Mouse (Mus musculus) neural tube, embryonic 13.5 days (tissue): ENCODE data around the gene Gm20683. TPM values are rescaled to one million over a fixed set of nuclear protein-coding genes. Genes with fewer than 3 reads are reported as not detected.

ENCODE experiments used
- ATAC-seq: fragments of 200-750 bp; cut with Nextera tagmentation; 2 replicates; pipeline ENCODE4 v1.8.0; 2017; ENCODE audit warnings: low read depth, mild to moderate bottlenecking, moderate TSS enrichment, moderate library complexity
- H3K27ac ChIP-seq: fragments of 300-500 bp; sonication (generic); replicated peaks from 2 replicates; pipeline ENCODE4 v1.5.1; 2015; ENCODE audit warnings: moderate library complexity, mild to moderate bottlenecking, inconsistent platforms
- H3K27me3 ChIP-seq: fragments of 300-500 bp; sonication (generic); 2 replicates; pipeline ENCODE4 v1.6.1; 2015; ENCODE audit warnings: mild to moderate bottlenecking, inconsistent platforms
- H3K36me3 ChIP-seq: fragments of 300-500 bp; sonication (generic); 2 replicates; pipeline ENCODE4 v1.6.1; 2015; ENCODE audit warnings: mild to moderate bottlenecking, inconsistent platforms
- H3K4me1 ChIP-seq: fragments of 300-500 bp; sonication (generic); replicated peaks from 2 replicates; pipeline ENCODE4 v1.6.1; 2015; ENCODE audit warnings: inconsistent platforms
- H3K4me2 ChIP-seq: fragments of 300-500 bp; sonication (generic); 2 replicates; pipeline ENCODE4 v1.6.1; 2015; ENCODE audit warnings: inconsistent platforms, mild to moderate bottlenecking, moderate library complexity
- H3K4me3 ChIP-seq: fragments of 300-500 bp; sonication (generic); 2 replicates; pipeline ENCODE4 v1.5.1; 2015; ENCODE audit warnings: mild to moderate bottlenecking, inconsistent platforms
- H3K9ac ChIP-seq: fragments of 300-500 bp; sonication (generic); 2 replicates; pipeline ENCODE4 v1.6.1; 2015; ENCODE audit warnings: moderate library complexity, mild to moderate bottlenecking, inconsistent platforms
- H3K9me3 ChIP-seq: fragments of 300-500 bp; sonication (generic); 2 replicates; pipeline ENCODE4 v1.6.1; 2016; ENCODE audit warnings: inconsistent platforms
- WGBS: fragments of 180-500 bp; shearing (Covaris S2); methylation state at CpG from one replicate; pipeline ENCODE4 v1.1.7; 2015; 5-methylcytosine and 5-hydroxymethylcytosine counted together
- polyA plus RNA-seq: library from polyadenylated mRNA; unstranded; fragments of >200 nt; fragmentation: Nextera tagmentation; extraction: Ambion mirVana; gene quantifications from 2 replicates; pipeline ENCODE4 v1.2.1, GENCODE M21; 2015

The Gm20683 gene
- polyA plus RNA-seq, 1 experiment from 2014 or later, result 7.5 TPM

DNA sequence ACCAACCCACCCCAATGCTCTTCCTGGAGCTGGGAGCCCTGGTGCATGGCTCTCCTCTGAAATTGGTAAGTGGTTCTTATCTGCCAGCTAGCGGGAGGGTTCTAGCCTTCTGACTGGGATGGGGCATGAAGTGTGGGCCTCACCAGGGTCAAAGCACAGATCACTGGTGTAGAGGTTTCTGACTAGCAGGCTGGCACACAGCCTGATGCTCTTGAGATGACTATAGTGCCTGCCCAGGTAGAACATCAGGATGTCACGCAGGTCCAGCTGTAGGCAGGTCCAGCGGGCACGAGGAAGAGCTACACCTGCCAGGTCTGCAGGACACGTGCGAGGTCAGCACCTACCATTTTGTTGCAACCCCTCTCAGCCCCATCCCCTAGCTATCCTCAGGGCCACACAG, 18.7 kb upstream of the Gm20683 start:
- Histone ChIP-seq H3K27ac (no peak overlapping the region), H3K4me2 (peak overlapping the region; percentile 88), H3K27me3 (no peaks in the 10 kb centered on the region), H3K9me3 (no peaks in the 10 kb centered on the region), H3K4me3 (peak overlapping the region; percentile 68; the same call in 1 of the 2 replicates), H3K9ac (peak overlapping the region; percentile 83), H3K4me1 (peaks cover 19% of the 10 kb centered on the region), H3K36me3 (no peaks in the 10 kb centered on the region)
- 90% methylated on average over 6 of the region's 6 CpGs for WGBS
- no peak for ATAC-seq

GRCm38 (mm10) chr17:25844396-25844901, 2.9 kb upstream of the Gm20683 start, which contains the start of gene Rhot2:
TSS of gene Rhot2 (minus strand) at chr17:25844851.
- peak within 1 kb of the TSS; percentile 95 for H3K4me2 ChIP-seq
- peak within 1 kb of the TSS; percentile 69 for H3K27ac ChIP-seq
- H3K4me3 ChIP-seq, result peak within 1 kb of the TSS; percentile 86
- ATAC-seq, result peak; percentile 94
- H3K36me3 ChIP-seq, result peaks cover 68% of the 10 kb centered on the region
- WGBS, result under 1% methylated on average over 21 of the region's 21 CpGs
- no peaks in the 10 kb centered on the region for H3K27me3 ChIP-seq
- H3K9me3 ChIP-seq, result no peaks in the 10 kb centered on the region
- H3K9ac ChIP-seq, result peak within 1 kb of the TSS; percentile 86
- peaks cover 18% of the 10 kb centered on the region for H3K4me1 ChIP-seq

DNA sequence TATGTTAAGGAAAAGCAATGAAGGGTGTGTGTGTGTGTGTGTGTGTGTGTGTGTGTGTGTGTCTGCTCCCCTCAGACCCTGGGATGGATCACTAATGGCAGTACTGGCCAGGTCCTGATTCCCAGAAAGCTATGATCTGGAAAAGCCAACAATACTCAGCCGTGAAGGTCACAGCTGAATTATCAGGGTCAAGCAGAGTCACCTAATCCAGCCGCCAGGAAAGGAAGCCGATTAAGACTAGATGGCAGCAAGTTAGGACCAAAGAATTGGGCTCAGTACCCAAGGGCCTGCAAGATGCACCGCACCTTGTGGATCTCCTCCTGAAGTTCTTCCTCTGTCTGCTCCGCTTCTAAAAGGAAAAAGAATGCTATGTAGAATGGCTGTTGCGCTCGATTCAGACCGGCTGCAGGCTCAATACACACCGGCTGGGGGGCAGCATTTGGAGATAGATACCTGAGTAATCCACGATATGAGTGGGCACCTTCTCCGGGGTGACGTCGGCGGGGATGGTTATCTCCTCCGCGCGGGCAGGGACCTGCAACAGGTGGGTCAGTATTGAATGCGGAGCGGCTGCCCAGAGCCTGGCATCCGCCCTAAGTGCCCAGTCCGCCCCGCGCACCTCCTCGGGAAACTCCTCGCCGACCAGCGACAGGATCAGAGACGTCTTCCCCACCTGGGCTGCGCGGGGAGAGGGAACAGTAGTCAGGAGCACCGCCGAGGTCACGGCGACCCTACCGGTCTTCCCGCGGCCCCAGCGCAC, 2.3 kb upstream of the Gm20683 start:
- Histone ChIP-seq H3K27ac (peak overlapping the region; percentile 69), H3K36me3 (peaks cover 68% of the 10 kb centered on the region)

DNA sequence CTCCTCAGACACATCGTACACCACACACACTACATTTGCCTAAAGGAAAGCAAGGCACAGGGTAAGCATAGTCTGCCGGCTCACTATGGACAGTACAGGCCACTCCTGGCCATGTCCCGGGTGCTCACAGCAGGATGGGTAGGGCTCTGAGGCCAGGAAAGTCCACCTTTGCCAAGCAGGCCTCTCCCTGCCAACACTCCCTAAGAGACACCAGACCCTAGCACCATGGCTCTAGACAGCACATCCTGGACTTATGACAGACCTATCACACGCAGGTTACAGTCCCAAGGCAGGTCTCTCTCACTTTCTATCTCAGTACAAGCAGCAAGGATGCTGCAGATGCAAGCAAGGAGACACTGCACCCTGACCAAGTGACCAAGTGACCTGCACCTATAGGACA, 1.6 kb upstream of the Gm20683 start:
- Histone ChIP-seq H3K27me3 (no peaks in the 10 kb centered on the region), H3K36me3 (peaks cover 65% of the 10 kb centered on the region), H3K27ac (no peak overlapping the region), H3K9me3 (no peaks in the 10 kb centered on the region), H3K4me1 (peaks cover 28% of the 10 kb centered on the region), H3K9ac (peak overlapping the region; percentile 86), H3K4me2 (peak overlapping the region; percentile 95), H3K4me3 (peak overlapping the region; percentile 86)
- WGBS, result 90% methylated on average over 4 of the region's 4 CpGs
- no peak for ATAC-seq

More for the DNA sequence above, 2.3 kb upstream of the Gm20683 start:
- 3% methylated on average over 38 of the region's 38 CpGs for WGBS
- Histone ChIP-seq H3K27me3 (no peaks in the 10 kb centered on the region), H3K4me3 (peak overlapping the region; percentile 86), H3K4me2 (peak overlapping the region; percentile 95), H3K4me1 (peaks cover 23% of the 10 kb centered on the region), H3K9ac (peak overlapping the region; percentile 86), H3K9me3 (no peaks in the 10 kb centered on the region)
- peak; percentile 38 for ATAC-seq

DNA sequence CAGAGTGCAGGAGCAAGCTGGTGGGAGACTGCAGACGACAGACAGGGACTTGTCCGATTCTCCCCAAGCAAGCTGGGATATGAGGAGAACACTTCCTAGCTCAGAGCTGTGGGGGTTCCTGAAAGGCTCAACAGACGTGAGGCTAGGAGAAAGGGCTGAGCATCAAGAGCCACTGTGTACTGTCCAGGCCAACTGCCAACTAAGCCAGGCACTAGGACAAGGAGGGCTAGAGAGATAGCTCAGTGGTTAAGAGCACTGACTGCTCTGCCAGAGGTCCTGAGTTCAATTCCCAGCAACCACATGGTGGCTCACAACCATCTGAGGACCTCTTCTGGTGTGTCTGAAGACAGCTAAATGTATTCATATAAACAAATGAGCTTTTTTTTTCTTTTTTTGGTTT, 946 bp upstream of the Gm20683 start:
- no peaks in the 10 kb centered on the region for H3K9me3 ChIP-seq
- no peak overlapping the region for H3K4me2 ChIP-seq
- 86% methylated on average over 3 of the region's 3 CpGs for WGBS
- H3K27me3 ChIP-seq, result no peaks in the 10 kb centered on the region
- H3K4me3 ChIP-seq, result no peak overlapping the region
- peaks cover 62% of the 10 kb centered on the region for H3K36me3 ChIP-seq
- H3K9ac ChIP-seq, result 0 out of 2 replicates have a peak overlapping the region, but pooled peaks have one; percentile 86
- H3K4me1 ChIP-seq, result peaks cover 34% of the 10 kb centered on the region
- no peak overlapping the region for H3K27ac ChIP-seq
- no peak for ATAC-seq

- Histone ChIP-seq H3K4me1 (peaks cover 54% of the 10 kb centered on the region), H3K36me3 (peaks cover 54% of the 10 kb centered on the region), H3K9ac (no peak overlapping the region), H3K4me3 (no peak overlapping the region), H3K9me3 (no peaks in the 10 kb centered on the region), H3K4me2 (no peak overlapping the region), H3K27me3 (no peaks in the 10 kb centered on the region), H3K27ac (no peak overlapping the region)
- WGBS, result 97% methylated on average over 6 of the region's 6 CpGs
- no peak for ATAC-seq
These were observed 1.0 kb downstream of the Gm20683 start for GRCm38 (mm10) chr17:25840519-25840918.

DNA sequence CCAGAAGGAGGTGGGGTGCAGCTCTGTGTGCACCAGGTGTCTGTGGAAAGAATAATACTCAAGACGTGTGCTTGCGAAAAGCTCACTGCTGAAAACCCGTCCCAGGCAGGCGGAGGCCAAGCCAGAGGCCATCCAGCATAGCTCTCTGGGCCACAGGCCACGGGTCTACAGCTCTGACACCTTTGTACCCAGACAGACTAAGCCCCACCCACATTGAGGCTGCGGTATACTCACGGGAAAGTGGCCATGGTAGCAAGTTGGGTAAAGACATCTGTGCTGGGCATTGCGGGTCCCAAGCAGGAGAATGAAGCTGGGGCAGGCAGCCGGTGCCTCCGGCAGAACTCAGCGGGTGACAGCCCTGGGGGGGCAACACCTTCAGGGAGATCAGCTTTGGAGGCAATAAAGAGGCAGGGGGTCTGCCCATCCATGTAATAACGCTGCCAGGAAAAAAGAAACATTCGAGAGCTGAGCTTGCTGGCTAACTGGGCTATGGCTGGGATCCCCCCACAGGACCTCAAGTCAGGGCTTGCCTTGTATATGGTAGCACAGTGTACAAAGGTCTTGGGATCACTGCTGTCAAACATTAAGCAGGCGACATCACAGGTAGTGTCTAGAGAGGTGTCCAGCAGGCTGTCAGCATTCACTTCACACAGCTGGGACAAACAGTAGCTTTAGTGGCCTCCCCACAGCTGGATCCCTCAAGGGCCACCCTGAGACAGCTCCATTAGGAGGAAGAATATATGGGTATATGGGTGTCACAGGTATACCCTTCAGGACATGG, 1.9 kb downstream of the Gm20683 start:
- Histone ChIP-seq H3K36me3 (peaks cover 59% of the 10 kb centered on the region), H3K27ac (no peak overlapping the region), H3K27me3 (no peaks in the 10 kb centered on the region), H3K9ac (no peak overlapping the region), H3K4me1 (peaks cover 59% of the 10 kb centered on the region), H3K9me3 (no peaks in the 10 kb centered on the region), H3K4me3 (no peak overlapping the region), H3K4me2 (no peak overlapping the region)
- 80% methylated on average over 14 of the region's 14 CpGs for WGBS
- ATAC-seq, result no peak

GRCm38 (mm10) chr17:25838904-25839303, 2.7 kb downstream of the Gm20683 start:
- no peak for ATAC-seq
- Histone ChIP-seq H3K27me3 (no peaks in the 10 kb centered on the region), H3K9ac (no peak overlapping the region; the same call in 1 of the 2 replicates), H3K9me3 (no peaks in the 10 kb centered on the region), H3K27ac (no peak overlapping the region), H3K36me3 (peaks cover 59% of the 10 kb centered on the region), H3K4me1 (peaks cover 63% of the 10 kb centered on the region), H3K4me2 (no peak overlapping the region), H3K4me3 (no peak overlapping the region)
- WGBS, result 86% methylated on average over 4 of the region's 4 CpGs

- Histone ChIP-seq H3K27ac (peak overlapping the region; percentile 84), H3K36me3 (peaks cover 53% of the 10 kb centered on the region), H3K4me3 (peak overlapping the region; percentile 48), H3K9ac (peak overlapping the region; percentile 87), H3K4me2 (peak overlapping the region; percentile 98), H3K9me3 (no peaks in the 10 kb centered on the region), H3K4me1 (peaks cover 57% of the 10 kb centered on the region), H3K27me3 (no peaks in the 10 kb centered on the region)
- ATAC-seq, result no peak
- WGBS, result 20% methylated on average over 3 of the region's 3 CpGs
These were observed 4.0 kb downstream of the Gm20683 start for GRCm38 (mm10) chr17:25837533-25837932.

- Histone ChIP-seq H3K4me1 (peaks cover 59% of the 10 kb centered on the region), H3K9me3 (no peaks in the 10 kb centered on the region), H3K4me2 (peak within 1 kb of the TSS; percentile 98), H3K27me3 (no peaks in the 10 kb centered on the region), H3K9ac (peak within 1 kb of the TSS; percentile 87), H3K36me3 (peaks cover 48% of the 10 kb centered on the region), H3K27ac (peak within 1 kb of the TSS; percentile 84), H3K4me3 (peak within 1 kb of the TSS; percentile 48)
- peak; percentile 12; the same call in 1 of the 2 replicates for ATAC-seq
- under 1% methylated on average over 28 of the region's 29 CpGs for WGBS
These were observed 4.5 kb downstream of the Gm20683 start, which contains the start of gene Rhbdl1 for GRCm38 (mm10) chr17:25837076-25837410. TSS of gene Rhbdl1 (minus strand) at chr17:25837295.

- H3K9me3 ChIP-seq, result no peaks in the 10 kb centered on the region
- WGBS, result 21% methylated on average over 23 of the region's 23 CpGs
- peaks cover 64% of the 10 kb centered on the region for H3K4me1 ChIP-seq
- H3K4me3 ChIP-seq, result peak overlapping the region; percentile 48
- peak overlapping the region; percentile 98 for H3K4me2 ChIP-seq
- H3K27ac ChIP-seq, result peak overlapping the region; percentile 84
- H3K36me3 ChIP-seq, result peaks cover 47% of the 10 kb centered on the region
- H3K27me3 ChIP-seq, result no peaks in the 10 kb centered on the region
- peak overlapping the region; percentile 87 for H3K9ac ChIP-seq
- no peak for ATAC-seq
These were observed 5.0 kb downstream of the Gm20683 start for GRCm38 (mm10) chr17:25836397-25837075.
